Mouse (Mus musculus): ENCODE data around the gene Gm42906. TPM values are rescaled to one million over a fixed set of nuclear protein-coding genes. Genes with fewer than 3 reads are reported as not detected.

The Gm42906 gene
- polyA plus RNA-seq, 1 experiment from 2014 or later, result not detected

DNA sequence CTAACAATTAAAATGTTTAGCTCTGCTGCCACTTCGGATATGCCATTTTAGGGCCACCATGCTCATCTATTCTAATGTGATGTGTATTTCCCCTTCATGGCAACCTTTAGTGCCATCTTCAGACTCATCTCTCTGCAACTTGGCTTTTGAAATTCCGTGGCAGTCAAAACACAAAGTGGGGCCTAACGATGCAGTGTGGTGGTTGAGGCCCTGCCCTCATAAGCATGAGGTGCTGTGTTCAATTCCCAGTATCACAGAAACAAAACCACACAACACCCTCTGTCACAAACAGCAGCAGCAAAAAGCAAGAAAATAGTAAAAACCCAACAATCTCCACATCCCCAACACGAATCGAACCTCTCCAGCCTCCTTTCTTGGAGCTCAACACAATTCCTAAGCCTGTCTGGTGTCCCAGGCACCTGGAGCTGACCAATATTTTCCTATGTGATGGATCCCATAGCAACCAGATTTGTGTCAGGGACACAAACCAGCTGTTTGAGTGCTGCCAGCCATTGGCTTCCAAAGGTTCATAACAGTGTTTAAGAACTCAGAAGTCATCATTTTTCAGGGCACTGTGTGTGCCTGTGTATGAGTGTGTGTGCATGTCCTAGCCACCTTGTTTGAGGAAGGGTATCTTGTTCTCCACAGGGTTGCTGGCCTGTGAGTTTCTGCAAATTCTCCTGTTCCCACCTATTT, 311.6 kb downstream of the Gm42906 start:
- H3K9me3 ChIP-seq (ENCODE audit: control insufficient read depth, low read length), result no peaks in the 10 kb centered on the region

DNA sequence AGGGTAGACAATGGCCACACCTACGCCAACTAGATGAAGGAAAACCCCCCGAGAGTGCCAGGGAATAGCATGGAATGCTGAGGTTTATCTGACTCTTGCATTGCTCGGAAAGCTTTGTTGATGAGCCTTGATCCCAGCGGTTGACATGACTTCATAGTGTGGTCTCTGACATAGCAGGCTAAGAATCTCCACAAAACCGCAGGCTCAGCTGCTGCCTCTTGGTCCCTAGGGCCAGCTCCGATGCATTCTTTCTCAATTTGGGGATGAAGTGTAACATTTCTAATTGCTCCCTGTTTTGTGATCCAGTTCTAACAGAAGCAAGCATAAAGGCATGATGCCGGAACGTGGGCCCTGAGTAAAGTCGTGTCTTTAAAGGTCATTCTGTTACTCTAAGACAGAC, 315.2 kb downstream of the Gm42906 start:
- ATAC-seq (ENCODE audit: low read depth), result no peak
- 80% methylated on average over 9 of the region's 9 CpGs for WGBS

More for the DNA sequence above, 311.6 kb downstream of the Gm42906 start:
- no peak overlapping the region for H3K4me2 ChIP-seq (ENCODE audit: low read depth, low read length)
- H3K27ac ChIP-seq (ENCODE audit: low read depth, low read length), result no peak overlapping the region
- H3K9ac ChIP-seq (replicated peaks; ENCODE audit: low read depth, low read length), result no peak overlapping the region
- H3K4me1 ChIP-seq (ENCODE audit: control insufficient read depth, insufficient read depth, low read length), result no peaks in the 10 kb centered on the region
- H3K27me3 ChIP-seq (ENCODE audit: control insufficient read depth, insufficient read depth, low read length), result no peaks in the 10 kb centered on the region
- ATAC-seq (ENCODE audit: low read depth), result no peak
- H3K36me3 ChIP-seq (ENCODE audit: control insufficient read depth, insufficient read depth, low read length), result no peaks in the 10 kb centered on the region
- H3K4me3 ChIP-seq (ENCODE audit: low read depth, low read length), result no peak overlapping the region
- 92% methylated on average over 5 of the region's 5 CpGs for WGBS

GRCm38 (mm10) chr5:151111080-151111871, 316.7 kb downstream of the Gm42906 start:
- Histone ChIP-seq H3K36me3 (ENCODE audit: control insufficient read depth, insufficient read depth, low read length) (no peaks in the 10 kb centered on the region), H3K4me2 (ENCODE audit: low read depth, low read length) (no peak overlapping the region), H3K27me3 (ENCODE audit: control insufficient read depth, insufficient read depth, low read length) (no peaks in the 10 kb centered on the region), H3K4me1 (ENCODE audit: control insufficient read depth, insufficient read depth, low read length) (no peaks in the 10 kb centered on the region), H3K27ac (ENCODE audit: low read depth, low read length) (no peak overlapping the region), H3K9me3 (ENCODE audit: control insufficient read depth, low read length) (no peaks in the 10 kb centered on the region), H3K9ac (replicated peaks; ENCODE audit: low read depth, low read length) (no peak overlapping the region), H3K4me3 (ENCODE audit: low read depth, low read length) (no peak overlapping the region)
- no peak for ATAC-seq (ENCODE audit: low read depth)
- 92% methylated on average over 7 of the region's 7 CpGs for WGBS

More for the DNA sequence above, 315.2 kb downstream of the Gm42906 start:
- Histone ChIP-seq H3K27me3 (ENCODE audit: control insufficient read depth, insufficient read depth, low read length) (no peaks in the 10 kb centered on the region), H3K27ac (ENCODE audit: low read depth, low read length) (no peak overlapping the region), H3K36me3 (ENCODE audit: control insufficient read depth, insufficient read depth, low read length) (no peaks in the 10 kb centered on the region), H3K4me1 (ENCODE audit: control insufficient read depth, insufficient read depth, low read length) (no peaks in the 10 kb centered on the region), H3K9me3 (ENCODE audit: control insufficient read depth, low read length) (no peaks in the 10 kb centered on the region), H3K4me2 (ENCODE audit: low read depth, low read length) (no peak overlapping the region), H3K4me3 (ENCODE audit: low read depth, low read length) (no peak overlapping the region), H3K9ac (replicated peaks; ENCODE audit: low read depth, low read length) (no peak overlapping the region)

GRCm38 (mm10) chr5:151110461-151110908, 317.5 kb downstream of the Gm42906 start:
- no peak for ATAC-seq (ENCODE audit: low read depth)
- no peak overlapping the region for H3K9ac ChIP-seq (replicated peaks; ENCODE audit: low read depth, low read length)
- H3K27me3 ChIP-seq (ENCODE audit: control insufficient read depth, insufficient read depth, low read length), result no peaks in the 10 kb centered on the region
- H3K9me3 ChIP-seq (ENCODE audit: control insufficient read depth, low read length), result no peaks in the 10 kb centered on the region
- no peak overlapping the region for H3K4me3 ChIP-seq (ENCODE audit: low read depth, low read length)
- H3K4me2 ChIP-seq (ENCODE audit: low read depth, low read length), result no peak overlapping the region
- no peak overlapping the region for H3K27ac ChIP-seq (ENCODE audit: low read depth, low read length)
- no peaks in the 10 kb centered on the region for H3K36me3 ChIP-seq (ENCODE audit: control insufficient read depth, insufficient read depth, low read length)
- no peaks in the 10 kb centered on the region for H3K4me1 ChIP-seq (ENCODE audit: control insufficient read depth, insufficient read depth, low read length)
- WGBS, result 47% methylated on average over 6 of the region's 6 CpGs

DNA sequence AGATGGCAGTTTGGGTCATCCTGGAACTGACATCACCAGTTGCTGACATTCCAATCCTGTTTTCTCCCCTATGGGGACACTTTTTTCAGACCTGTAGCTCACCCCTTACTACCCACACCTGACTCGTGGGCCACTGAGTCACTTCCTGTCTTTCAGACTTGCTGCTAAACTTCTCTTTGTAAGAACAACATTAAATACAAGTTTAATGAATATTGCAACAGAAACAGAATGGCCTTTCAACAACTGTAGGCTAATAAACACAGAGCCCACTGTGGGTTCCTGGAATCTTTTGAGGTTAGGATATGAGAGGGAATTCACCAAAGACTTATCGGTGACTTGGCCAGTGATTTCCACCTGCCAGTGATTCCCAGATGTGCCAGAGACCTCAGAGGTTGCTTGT, 318.1 kb downstream of the Gm42906 start:
- no peak for ATAC-seq (ENCODE audit: low read depth)
- H3K9me3 ChIP-seq (ENCODE audit: control insufficient read depth, low read length), result no peaks in the 10 kb centered on the region
- H3K27me3 ChIP-seq (ENCODE audit: control insufficient read depth, insufficient read depth, low read length), result no peaks in the 10 kb centered on the region
- H3K9ac ChIP-seq (replicated peaks; ENCODE audit: low read depth, low read length), result no peak overlapping the region
- H3K4me2 ChIP-seq (ENCODE audit: low read depth, low read length), result no peak overlapping the region
- WGBS, result 79% methylated on average over 2 of the region's 2 CpGs
- H3K36me3 ChIP-seq (ENCODE audit: control insufficient read depth, insufficient read depth, low read length), result no peaks in the 10 kb centered on the region
- no peak overlapping the region for H3K4me3 ChIP-seq (ENCODE audit: low read depth, low read length)
- no peaks in the 10 kb centered on the region for H3K4me1 ChIP-seq (ENCODE audit: control insufficient read depth, insufficient read depth, low read length)
- no peak overlapping the region for H3K27ac ChIP-seq (ENCODE audit: low read depth, low read length)

GRCm38 (mm10) chr5:151108955-151109354, 319.0 kb downstream of the Gm42906 start:
- no peak overlapping the region for H3K4me3 ChIP-seq (ENCODE audit: low read depth, low read length)
- H3K27me3 ChIP-seq (ENCODE audit: control insufficient read depth, insufficient read depth, low read length), result no peaks in the 10 kb centered on the region
- no peaks in the 10 kb centered on the region for H3K36me3 ChIP-seq (ENCODE audit: control insufficient read depth, insufficient read depth, low read length)
- H3K4me1 ChIP-seq (ENCODE audit: control insufficient read depth, insufficient read depth, low read length), result no peaks in the 10 kb centered on the region
- no peak overlapping the region for H3K4me2 ChIP-seq (ENCODE audit: low read depth, low read length)
- no peak for ATAC-seq (ENCODE audit: low read depth)
- H3K9ac ChIP-seq (replicated peaks; ENCODE audit: low read depth, low read length), result no peak overlapping the region
- 86% methylated on average over 7 of the region's 7 CpGs for WGBS
- H3K9me3 ChIP-seq (ENCODE audit: control insufficient read depth, low read length), result no peaks in the 10 kb centered on the region
- H3K27ac ChIP-seq (ENCODE audit: low read depth, low read length), result no peak overlapping the region

DNA sequence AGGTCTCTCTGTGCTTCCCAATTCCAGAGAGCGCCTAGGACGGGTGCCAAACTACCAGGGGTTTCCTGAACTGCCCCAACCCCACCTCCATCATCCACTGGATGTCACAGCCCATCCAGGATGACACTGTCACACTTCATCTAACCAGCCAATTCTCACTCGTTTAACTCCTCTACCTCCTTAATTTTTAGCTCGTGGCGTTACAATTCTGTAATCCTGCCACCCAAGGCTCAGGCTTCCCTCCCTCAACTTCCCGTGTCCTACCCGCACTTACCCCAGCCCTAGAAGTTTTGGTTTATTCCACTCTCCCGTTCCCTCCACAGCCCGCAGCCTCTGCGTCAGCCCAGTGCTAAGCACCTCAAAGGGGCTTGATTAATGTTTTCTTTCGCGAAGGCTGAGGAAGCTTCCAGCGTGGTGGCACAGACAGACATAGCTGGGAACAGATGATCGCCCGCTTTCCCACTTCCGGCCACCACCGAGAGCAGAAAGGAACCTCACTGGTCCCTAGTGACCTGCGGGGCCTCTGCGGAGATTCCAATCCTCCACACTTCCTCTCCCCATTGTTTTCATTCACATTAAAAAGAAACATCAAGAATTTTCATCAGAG, 319.6 kb downstream of the Gm42906 start:
- no peaks in the 10 kb centered on the region for H3K9me3 ChIP-seq (ENCODE audit: control insufficient read depth, low read length)
- H3K4me3 ChIP-seq (ENCODE audit: low read depth, low read length), result no peak overlapping the region
- no peaks in the 10 kb centered on the region for H3K27me3 ChIP-seq (ENCODE audit: control insufficient read depth, insufficient read depth, low read length)
- H3K9ac ChIP-seq (replicated peaks; ENCODE audit: low read depth, low read length), result no peak overlapping the region
- H3K27ac ChIP-seq (ENCODE audit: low read depth, low read length), result no peak overlapping the region
- no peaks in the 10 kb centered on the region for H3K36me3 ChIP-seq (ENCODE audit: control insufficient read depth, insufficient read depth, low read length)
- 0 out of 2 replicates have a peak, but pooled peaks have one; percentile 21 for ATAC-seq (ENCODE audit: low read depth)
- H3K4me1 ChIP-seq (ENCODE audit: control insufficient read depth, insufficient read depth, low read length), result no peaks in the 10 kb centered on the region
- no peak overlapping the region for H3K4me2 ChIP-seq (ENCODE audit: low read depth, low read length)
- 54% methylated on average over 19 of the region's 19 CpGs for WGBS

DNA sequence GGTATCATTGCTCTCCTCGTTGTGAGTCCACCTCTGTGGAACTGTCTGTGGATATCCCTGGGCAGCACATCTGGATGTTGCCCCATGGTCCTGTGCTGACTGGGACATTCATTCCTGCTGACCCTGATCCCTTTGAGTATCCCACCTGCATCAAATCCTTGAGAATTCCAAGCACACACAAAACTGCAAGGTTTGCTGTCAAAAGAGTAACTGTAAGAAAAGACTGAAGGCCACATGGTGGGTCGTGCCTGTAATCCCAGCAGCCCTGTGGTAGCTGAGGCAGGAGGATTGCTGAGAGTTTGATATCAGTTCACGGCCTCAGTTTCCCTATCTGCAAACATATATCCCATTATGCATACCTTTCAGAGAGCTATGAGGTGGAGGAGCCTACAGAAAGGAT, 321.1 kb downstream of the Gm42906 start:
- no peak overlapping the region for H3K4me3 ChIP-seq (ENCODE audit: low read depth, low read length)
- 93% methylated on average over 3 of the region's 3 CpGs for WGBS
- H3K9ac ChIP-seq (replicated peaks; ENCODE audit: low read depth, low read length), result no peak overlapping the region
- no peak overlapping the region for H3K27ac ChIP-seq (ENCODE audit: low read depth, low read length)
- ATAC-seq (ENCODE audit: low read depth), result no peak
- H3K4me2 ChIP-seq (ENCODE audit: low read depth, low read length), result no peak overlapping the region
- no peaks in the 10 kb centered on the region for H3K27me3 ChIP-seq (ENCODE audit: control insufficient read depth, insufficient read depth, low read length)
- no peaks in the 10 kb centered on the region for H3K4me1 ChIP-seq (ENCODE audit: control insufficient read depth, insufficient read depth, low read length)
- H3K36me3 ChIP-seq (ENCODE audit: control insufficient read depth, insufficient read depth, low read length), result no peaks in the 10 kb centered on the region
- no peaks in the 10 kb centered on the region for H3K9me3 ChIP-seq (ENCODE audit: control insufficient read depth, low read length)

All from neural tube, embryonic 14.5 days (tissue).